Mouse (Mus musculus): ENCODE results near the gene Rftn1. TPM values are rescaled to one million over a fixed set of nuclear protein-coding genes. Genes with fewer than 3 reads are reported as not detected.

Gene Rftn1
- polyA plus RNA-seq, 1 experiment from 2014 or later, result 37.8 TPM

GRCm38 (mm10) chr17:49983478-49983877 lies 207.0 kb downstream of the Rftn1 start:
- H3K4me3 ChIP-seq (ENCODE audit: low read length), result no peak overlapping the region
- peaks cover 28% of the 10 kb centered on the region for H3K4me1 ChIP-seq (ENCODE audit: control insufficient read depth, insufficient read depth, low read length)
- H3K27ac ChIP-seq (ENCODE audit: low read length), result peak overlapping the region; percentile 94
- peak overlapping the region; percentile 15; the same call in 1 of the 2 replicates for H3K9ac ChIP-seq (ENCODE audit: low read length)
- H3K27me3 ChIP-seq (ENCODE audit: control insufficient read depth, insufficient read depth, low read length), result no peaks in the 10 kb centered on the region
- no peak overlapping the region for H3K4me2 ChIP-seq (ENCODE audit: low read depth, low read length)
- ATAC-seq (replicated peaks; ENCODE audit: extremely low read depth, insufficient read depth, low FRiP score), result no peak
- H3K36me3 ChIP-seq (ENCODE audit: control insufficient read depth, insufficient read depth), result peaks cover 4% of the 10 kb centered on the region; the same call in 1 of the 2 replicates
- 73% methylated on average over 5 of the region's 5 CpGs for WGBS
- H3K9me3 ChIP-seq (replicated peaks; ENCODE audit: control insufficient read depth, low read length), result peaks cover 7% of the 10 kb centered on the region

DNA sequence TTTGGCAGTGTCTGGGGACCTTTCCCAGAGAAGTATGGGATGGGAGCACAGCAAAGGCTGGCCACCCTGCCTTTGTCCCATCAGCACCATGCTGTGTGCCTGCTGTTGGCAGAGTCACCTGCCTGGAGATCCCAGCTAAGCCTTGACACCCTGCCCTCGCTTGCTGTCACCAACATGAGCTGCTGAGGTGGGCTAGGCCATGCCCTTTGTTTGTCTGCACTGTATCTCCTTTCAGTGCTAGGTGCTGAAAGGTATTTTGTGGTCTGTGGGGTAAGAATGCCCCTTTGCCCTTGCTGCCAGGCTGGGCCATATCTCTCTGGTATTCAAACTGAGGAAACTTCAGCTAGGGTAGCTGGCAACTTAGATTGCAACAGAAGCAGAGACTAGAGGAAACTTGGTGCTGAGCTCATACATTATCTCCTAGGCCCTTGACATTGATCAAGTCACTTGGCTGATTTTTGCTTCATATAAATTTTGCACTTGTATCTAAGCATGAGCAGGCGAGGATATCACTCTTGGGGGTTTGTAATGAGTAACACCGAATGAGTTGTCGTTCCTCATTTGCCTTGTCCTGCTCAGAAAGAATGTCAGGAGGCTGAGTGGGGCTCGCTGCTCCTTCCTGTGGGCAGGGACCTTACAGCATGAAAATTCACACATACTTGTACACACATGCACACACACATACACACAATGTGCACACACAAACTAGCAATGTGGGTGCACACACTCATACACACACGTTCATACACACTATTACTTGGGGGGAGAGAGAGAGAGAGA lies 207.7 kb downstream of the Rftn1 start:
- Histone ChIP-seq H3K27me3 (ENCODE audit: control insufficient read depth, insufficient read depth, low read length) (no peaks in the 10 kb centered on the region), H3K36me3 (ENCODE audit: control insufficient read depth, insufficient read depth) (peaks cover 4% of the 10 kb centered on the region; the same call in 1 of the 2 replicates), H3K9ac (ENCODE audit: low read length) (peak overlapping the region; percentile 15; the same call in 1 of the 2 replicates), H3K27ac (ENCODE audit: low read length) (peak overlapping the region; percentile 94), H3K4me2 (ENCODE audit: low read depth, low read length) (no peak overlapping the region), H3K4me3 (ENCODE audit: low read length) (no peak overlapping the region), H3K9me3 (replicated peaks; ENCODE audit: control insufficient read depth, low read length) (peaks cover 7% of the 10 kb centered on the region), H3K4me1 (ENCODE audit: control insufficient read depth, insufficient read depth, low read length) (peaks cover 28% of the 10 kb centered on the region)
- ATAC-seq (replicated peaks; ENCODE audit: extremely low read depth, insufficient read depth, low FRiP score), result peak; percentile 94
- 35% methylated on average over 6 of the region's 6 CpGs for WGBS

DNA sequence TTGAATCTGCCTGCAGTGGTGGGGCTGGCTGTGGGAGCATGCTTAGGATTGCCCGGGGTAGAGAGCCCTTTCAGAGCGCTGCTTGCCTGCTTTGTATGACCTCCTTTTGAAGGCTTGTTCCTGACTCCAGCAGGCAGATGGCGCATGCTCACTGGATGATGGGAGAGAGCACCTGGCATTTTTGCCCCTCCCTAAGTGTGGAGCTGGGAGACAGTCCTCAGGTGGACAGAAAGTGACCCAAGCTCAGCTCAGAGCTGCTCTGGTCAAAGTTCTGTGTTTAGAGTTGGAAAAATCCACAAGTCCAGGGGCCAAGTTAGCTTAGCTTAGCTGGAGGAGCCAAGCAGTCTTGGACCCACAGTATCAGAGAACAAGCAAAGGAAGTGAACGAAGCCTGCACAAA lies 208.9 kb downstream of the Rftn1 start:
- Histone ChIP-seq H3K27ac (ENCODE audit: low read length) (peak overlapping the region; percentile 94), H3K9me3 (replicated peaks; ENCODE audit: control insufficient read depth, low read length) (peaks cover 7% of the 10 kb centered on the region), H3K4me2 (ENCODE audit: low read depth, low read length) (no peak overlapping the region), H3K4me1 (ENCODE audit: control insufficient read depth, insufficient read depth, low read length) (peaks cover 23% of the 10 kb centered on the region), H3K4me3 (ENCODE audit: low read length) (no peak overlapping the region), H3K27me3 (ENCODE audit: control insufficient read depth, insufficient read depth, low read length) (no peaks in the 10 kb centered on the region), H3K9ac (ENCODE audit: low read length) (no peak overlapping the region), H3K36me3 (ENCODE audit: control insufficient read depth, insufficient read depth) (peaks cover 4% of the 10 kb centered on the region; the same call in 1 of the 2 replicates)
- no peak for ATAC-seq (replicated peaks; ENCODE audit: extremely low read depth, insufficient read depth, low FRiP score)
- WGBS, result 84% methylated on average over 4 of the region's 4 CpGs

- Histone ChIP-seq H3K4me2 (ENCODE audit: low read depth, low read length) (no peak overlapping the region), H3K27ac (ENCODE audit: low read length) (no peak overlapping the region), H3K27me3 (ENCODE audit: control insufficient read depth, insufficient read depth, low read length) (no peaks in the 10 kb centered on the region), H3K9ac (ENCODE audit: low read length) (no peak overlapping the region), H3K4me1 (ENCODE audit: control insufficient read depth, insufficient read depth, low read length) (peaks cover 23% of the 10 kb centered on the region), H3K36me3 (ENCODE audit: control insufficient read depth, insufficient read depth) (peaks cover 4% of the 10 kb centered on the region; the same call in 1 of the 2 replicates), H3K9me3 (replicated peaks; ENCODE audit: control insufficient read depth, low read length) (peaks cover 7% of the 10 kb centered on the region), H3K4me3 (ENCODE audit: low read length) (no peak overlapping the region)
- no peak for ATAC-seq (replicated peaks; ENCODE audit: extremely low read depth, insufficient read depth, low FRiP score)
- WGBS, result 90% methylated on average over 4 of the region's 4 CpGs
These were observed 210.7 kb downstream of the Rftn1 start for GRCm38 (mm10) chr17:49979761-49980285.

GRCm38 (mm10) chr17:49977424-49977790 lies 213.1 kb downstream of the Rftn1 start:
- H3K9ac ChIP-seq (ENCODE audit: low read length), result no peak overlapping the region
- no peak overlapping the region for H3K4me2 ChIP-seq (ENCODE audit: low read depth, low read length)
- 77% methylated on average over 3 of the region's 3 CpGs for WGBS
- H3K36me3 ChIP-seq (ENCODE audit: control insufficient read depth, insufficient read depth), result peaks cover 4% of the 10 kb centered on the region; the same call in 1 of the 2 replicates
- no peaks in the 10 kb centered on the region for H3K27me3 ChIP-seq (ENCODE audit: control insufficient read depth, insufficient read depth, low read length)
- H3K4me1 ChIP-seq (ENCODE audit: control insufficient read depth, insufficient read depth, low read length), result peaks cover 8% of the 10 kb centered on the region
- no peak overlapping the region for H3K27ac ChIP-seq (ENCODE audit: low read length)
- ATAC-seq (replicated peaks; ENCODE audit: extremely low read depth, insufficient read depth, low FRiP score), result no peak
- H3K4me3 ChIP-seq (ENCODE audit: low read length), result no peak overlapping the region
- peaks cover 7% of the 10 kb centered on the region for H3K9me3 ChIP-seq (replicated peaks; ENCODE audit: control insufficient read depth, low read length)

- WGBS, result 83% methylated on average over 4 of the region's 4 CpGs
- no peaks in the 10 kb centered on the region for H3K27me3 ChIP-seq (ENCODE audit: control insufficient read depth, insufficient read depth, low read length)
These were observed 213.6 kb downstream of the Rftn1 start for GRCm38 (mm10) chr17:49976678-49977423.

GRCm38 (mm10) chr17:49975481-49975880 lies 215.0 kb downstream of the Rftn1 start:
- 48% methylated on average over 7 of the region's 7 CpGs for WGBS
- Histone ChIP-seq H3K9ac (ENCODE audit: low read length) (no peak overlapping the region), H3K4me1 (ENCODE audit: control insufficient read depth, insufficient read depth, low read length) (no peaks in the 10 kb centered on the region), H3K36me3 (ENCODE audit: control insufficient read depth, insufficient read depth) (peaks cover 4% of the 10 kb centered on the region; the same call in 1 of the 2 replicates), H3K27ac (ENCODE audit: low read length) (no peak overlapping the region), H3K4me3 (ENCODE audit: low read length) (no peak overlapping the region), H3K9me3 (replicated peaks; ENCODE audit: control insufficient read depth, low read length) (peaks cover 7% of the 10 kb centered on the region), H3K27me3 (ENCODE audit: control insufficient read depth, insufficient read depth, low read length) (no peaks in the 10 kb centered on the region), H3K4me2 (ENCODE audit: low read depth, low read length) (no peak overlapping the region)
- no peak for ATAC-seq (replicated peaks; ENCODE audit: extremely low read depth, insufficient read depth, low FRiP score)

More at GRCm38 (mm10) chr17:49976678-49977423, 213.6 kb downstream of the Rftn1 start:
- H3K9ac ChIP-seq (ENCODE audit: low read length), result no peak overlapping the region
- 0 out of 2 replicates have a peak, but pooled peaks cover 3% of the 10 kb centered on the region for H3K4me1 ChIP-seq (ENCODE audit: control insufficient read depth, insufficient read depth, low read length)
- H3K4me3 ChIP-seq (ENCODE audit: low read length), result no peak overlapping the region
- peaks cover 7% of the 10 kb centered on the region for H3K9me3 ChIP-seq (replicated peaks; ENCODE audit: control insufficient read depth, low read length)
- H3K36me3 ChIP-seq (ENCODE audit: control insufficient read depth, insufficient read depth), result peaks cover 4% of the 10 kb centered on the region; the same call in 1 of the 2 replicates
- no peak overlapping the region for H3K4me2 ChIP-seq (ENCODE audit: low read depth, low read length)
- H3K27ac ChIP-seq (ENCODE audit: low read length), result no peak overlapping the region
- ATAC-seq (replicated peaks; ENCODE audit: extremely low read depth, insufficient read depth, low FRiP score), result no peak

GRCm38 (mm10) chr17:49974996-49975395 lies 215.5 kb downstream of the Rftn1 start:
- Histone ChIP-seq H3K4me2 (ENCODE audit: low read depth, low read length) (no peak overlapping the region), H3K9ac (ENCODE audit: low read length) (no peak overlapping the region), H3K4me3 (ENCODE audit: low read length) (no peak overlapping the region), H3K27ac (ENCODE audit: low read length) (no peak overlapping the region), H3K9me3 (replicated peaks; ENCODE audit: control insufficient read depth, low read length) (peaks cover 5% of the 10 kb centered on the region), H3K4me1 (ENCODE audit: control insufficient read depth, insufficient read depth, low read length) (no peaks in the 10 kb centered on the region), H3K27me3 (ENCODE audit: control insufficient read depth, insufficient read depth, low read length) (no peaks in the 10 kb centered on the region), H3K36me3 (ENCODE audit: control insufficient read depth, insufficient read depth) (no peaks in the 10 kb centered on the region)
- WGBS, result 81% methylated on average over 6 of the region's 6 CpGs
- ATAC-seq (replicated peaks; ENCODE audit: extremely low read depth, insufficient read depth, low FRiP score), result no peak
